Mouse (Mus musculus) bone marrow macrophage, adult 2 months (primary cell): ENCODE measurements around the gene Myo1c.

ENCODE experiments used
- CTCF ChIP-seq: IDR thresholded peaks from 2 replicates; pipeline ENCODE4 v1.5.1; 2012; ENCODE audit warnings: low read depth, mild to moderate bottlenecking, low read length, moderate library complexity
- POLR2A ChIP-seq: IDR thresholded peaks from 2 replicates; pipeline ENCODE4 v1.6.1; 2012; ENCODE audit warnings: mild to moderate bottlenecking, low read depth, low read length, borderline replicate concordance

- TF ChIP-seq CTCF: 0 out of 2 replicates have a peak, but pooled peaks have one; percentile 2
- no peak for TF ChIP-seq POLR2A
Measured at GRCm38 (mm10) chr11:75679439-75680171, 29.3 kb downstream of the Myo1c start.
